ENCODE assay signal across 12 mouse cellular contexts in the genomic region with DNA sequence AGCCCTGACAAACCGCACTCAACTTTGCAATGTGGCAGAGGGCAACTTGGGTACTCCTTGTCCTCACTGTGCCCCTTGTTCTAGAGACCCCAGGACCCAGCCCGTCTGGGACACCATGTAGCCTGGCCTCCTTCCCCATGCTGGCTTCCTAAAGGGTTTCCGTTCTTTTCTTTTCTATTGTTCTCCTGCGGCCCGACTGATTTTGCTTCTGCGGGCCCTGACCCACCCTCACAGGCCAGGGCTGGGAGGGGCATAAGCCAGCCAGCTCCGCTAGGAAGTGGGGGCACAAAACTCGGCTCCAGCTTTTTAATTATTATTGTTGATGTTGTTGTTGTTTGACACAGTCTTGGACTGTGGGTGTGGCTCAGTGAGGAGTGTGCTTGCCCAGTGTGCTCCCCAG. TPM values are rescaled to one million over a fixed set of nuclear protein-coding genes. Genes with fewer than 3 reads are reported as not detected.
DNase-seq lines count a peak whose midpoint lies in the region; ATAC-seq lines count a peak whose summit lies in the region.
"Had no signal": no experiment of that assay in that cellular context is flagged by ENCODE, and none has a peak within 500 bp of the region (broad histone marks: within the 10 kb centered on the region; RNA-seq: fewer than 3 reads in every experiment).

No protein-coding gene starts in this region.

- H3K36me3 ChIP-seq in heart, embryonic 13.5 days, result no peaks in the 10 kb centered on the region

- no peak overlapping the region for H3K4me2 ChIP-seq in heart, embryonic 13.5 days

- peak overlapping the region; percentile 70 for H3K27ac ChIP-seq in heart, embryonic 13.5 days (replicated peaks)

- H3K9me3 ChIP-seq in heart, embryonic 13.5 days, result peaks cover 4% of the 10 kb centered on the region; the same call in 1 of the 2 replicates

- no peak for ATAC-seq in heart, embryonic 13.5 days (ENCODE audit: extremely low read depth, insufficient number of reproducible peaks, low FRiP score, low TSS enrichment)
- ATAC-seq: liver, postnatal 0 days; Patski had no signal

- no peak overlapping the region for H3K4me3 ChIP-seq in heart, embryonic 13.5 days

- DNase-seq in kidney, adult 18-20 months, result peak; percentile 31
- no peak for DNase-seq in kidney, adult 11 months
- DNase-seq in kidney, postnatal 10 days, result peak; percentile 38
- peak; percentile 81 for DNase-seq in lung, postnatal 36 days
- DNase-seq in B cell, adult 2 months, result no peak
- no peak for DNase-seq in ovary, adult 18-20 months (ENCODE audit: low spot score)
- DNase-seq in embryo, embryonic 11 days, result no peak
- DNase-seq: adrenal gland, postnatal 14 days; cerebellum, adult 11-12 months; liver, postnatal 0 days had no signal

- no peaks in the 10 kb centered on the region; the same call in 1 of the 2 replicates for H3K27me3 ChIP-seq in heart, embryonic 13.5 days (replicated peaks)

- peaks cover 19% of the 10 kb centered on the region for H3K4me1 ChIP-seq in heart, embryonic 13.5 days

- no peak overlapping the region for H3K9ac ChIP-seq in heart, embryonic 13.5 days
- H3K9ac ChIP-seq: liver, postnatal 0 days had no signal

- WGBS in heart, embryonic 13.5 days, result 65% methylated on average over 8 of the region's 8 CpGs

RNA-seq across cellular contexts. Expression of a gene that starts 15.0 kb away (rescaled TPM):
- polyA plus RNA-seq in heart, embryonic 13.5 days (2015; fragmentation: Nextera tagmentation; extraction: Ambion mirVana), result not detected in 2 replicates
- polyA plus RNA-seq: liver, postnatal 0 days; Patski had no signal

RNA-seq across cellular contexts. Expression of a gene that starts 23.8 kb away (rescaled TPM):
- polyA plus RNA-seq in heart, embryonic 13.5 days (2015; fragmentation: Nextera tagmentation; extraction: Ambion mirVana), result 3.2 and 9.9 TPM in 2 replicates
- polyA plus RNA-seq: Patski had no signal

RNA-seq across cellular contexts. Expression of a gene that starts 40.6 kb away (rescaled TPM):
- 9.3 and 10.4 TPM in 2 replicates for polyA plus RNA-seq in heart, embryonic 13.5 days (2015; fragmentation: Nextera tagmentation; extraction: Ambion mirVana)

RNA-seq across cellular contexts. Expression of a gene that starts 55.2 kb away (rescaled TPM):
- polyA plus RNA-seq in heart, embryonic 13.5 days (2015; fragmentation: Nextera tagmentation; extraction: Ambion mirVana), result 1.6 and 1.7 TPM in 2 replicates

Comparison
In these comparisons a context has a peak if more than half of its experiments do, and no peak if none do; other contexts are left out.
1. DNase-seq: peak in kidney, adult 18-20 months (single experiment), kidney, postnatal 10 days (single experiment) and lung, postnatal 36 days (single experiment); none in kidney, adult 11 months (single experiment), B cell, adult 2 months (0 of 2), ovary, adult 18-20 months (single experiment) and embryo, embryonic 11 days (single experiment).